In genomic region chr5:139449926-139450325, GRCm38 (mm10) we compare ENCODE assay signal across 9 mouse cellular contexts. TPM values are rescaled to one million over a fixed set of nuclear protein-coding genes. Genes with fewer than 3 reads are reported as not detected.
DNase-seq lines count a peak whose midpoint lies in the region; ATAC-seq and TF ChIP-seq lines count a peak whose summit lies in the region.
"Had no signal": no experiment of that assay in that cellular context is flagged by ENCODE, and none has a peak within 500 bp of the region (broad histone marks: within the 10 kb centered on the region; RNA-seq: fewer than 3 reads in every experiment).

No protein-coding gene starts in this region.

- no peaks in the 10 kb centered on the region for H3K9me3 ChIP-seq in intestine, embryonic 16.5 days (ENCODE audit: control insufficient read depth, low read length)
- no peaks in the 10 kb centered on the region for H3K9me3 ChIP-seq in intestine, postnatal 0 days (ENCODE audit: control insufficient read depth)
- H3K9me3 ChIP-seq in embryonic facial prominence, embryonic 13.5 days, result no peaks in the 10 kb centered on the region
- H3K9me3 ChIP-seq in megakaryocyte, embryonic 14.5 days, result no peaks in the 10 kb centered on the region
- H3K9me3 ChIP-seq in intestine, embryonic 15.5 days, result no peaks in the 10 kb centered on the region

- 40% methylated on average over 4 of the region's 4 CpGs for WGBS in intestine, embryonic 16.5 days
- WGBS in intestine, postnatal 0 days, result 50% methylated on average over 4 of the region's 4 CpGs
- 46% methylated on average over 4 of the region's 4 CpGs for WGBS in embryonic facial prominence, embryonic 13.5 days
- WGBS in intestine, embryonic 15.5 days, result 36% methylated on average over 4 of the region's 4 CpGs

- H3K27ac ChIP-seq in intestine, embryonic 16.5 days (ENCODE audit: low read length), result no peak overlapping the region
- no peak overlapping the region for H3K27ac ChIP-seq in intestine, postnatal 0 days (ENCODE audit: low read depth, low read length)
- no peak overlapping the region for H3K27ac ChIP-seq in embryonic facial prominence, embryonic 13.5 days
- no peak overlapping the region for H3K27ac ChIP-seq in intestine, embryonic 15.5 days

- H3K27me3 ChIP-seq in intestine, embryonic 16.5 days (replicated peaks; ENCODE audit: control insufficient read depth, insufficient read depth, low read length), result no peaks in the 10 kb centered on the region
- H3K27me3 ChIP-seq in intestine, postnatal 0 days (replicated peaks; ENCODE audit: control insufficient read depth, insufficient read depth, low read length), result no peaks in the 10 kb centered on the region
- H3K27me3 ChIP-seq in embryonic facial prominence, embryonic 13.5 days, result no peaks in the 10 kb centered on the region
- no peaks in the 10 kb centered on the region for H3K27me3 ChIP-seq in megakaryocyte, embryonic 14.5 days (replicated peaks)
- no peaks in the 10 kb centered on the region for H3K27me3 ChIP-seq in intestine, embryonic 15.5 days (replicated peaks)

- peak; percentile 43 for DNase-seq in 416B (ENCODE audit: low read depth)
- no peak for DNase-seq in adrenal gland, adult 2 months
- no peak for DNase-seq in kidney, adult 8-10 months
- DNase-seq: cerebellum, adult 11 months had no signal

- 0 out of 2 replicates have a peak overlapping the region, but pooled peaks have one; percentile 29 for H3K9ac ChIP-seq in intestine, embryonic 16.5 days (ENCODE audit: low read depth, low read length)
- no peak overlapping the region for H3K9ac ChIP-seq in intestine, postnatal 0 days (ENCODE audit: low read depth, low read length)
- H3K9ac ChIP-seq in embryonic facial prominence, embryonic 13.5 days, result peak overlapping the region; percentile 49; the same call in 1 of the 2 replicates
- no peak overlapping the region for H3K9ac ChIP-seq in intestine, embryonic 15.5 days

- H3K4me3 ChIP-seq in intestine, embryonic 16.5 days (ENCODE audit: low read length), result no peak overlapping the region
- no peak overlapping the region for H3K4me3 ChIP-seq in intestine, postnatal 0 days (ENCODE audit: low read depth, low read length)
- H3K4me3 ChIP-seq in embryonic facial prominence, embryonic 13.5 days, result no peak overlapping the region
- peak overlapping the region; percentile 81 for H3K4me3 ChIP-seq in megakaryocyte, embryonic 14.5 days (replicated peaks)
- no peak overlapping the region for H3K4me3 ChIP-seq in intestine, embryonic 15.5 days (replicated peaks)

- no peaks in the 10 kb centered on the region for H3K36me3 ChIP-seq in intestine, embryonic 16.5 days (ENCODE audit: control insufficient read depth, insufficient read depth, low read length)
- H3K36me3 ChIP-seq in intestine, postnatal 0 days (ENCODE audit: control insufficient read depth, insufficient read depth), result no peaks in the 10 kb centered on the region; the same call in 1 of the 2 replicates
- peaks cover 18% of the 10 kb centered on the region for H3K36me3 ChIP-seq in embryonic facial prominence, embryonic 13.5 days
- H3K36me3 ChIP-seq in megakaryocyte, embryonic 14.5 days (replicated peaks; ENCODE audit: low read length), result peaks cover 38% of the 10 kb centered on the region
- H3K36me3 ChIP-seq in intestine, embryonic 15.5 days, result 0 out of 2 replicates have a peak, but pooled peaks cover 4% of the 10 kb centered on the region

- H3K4me1 ChIP-seq in intestine, embryonic 16.5 days (ENCODE audit: control insufficient read depth, insufficient read depth, low read length), result peaks cover 9% of the 10 kb centered on the region; the same call in 1 of the 2 replicates
- no peaks in the 10 kb centered on the region for H3K4me1 ChIP-seq in intestine, postnatal 0 days (replicated peaks; ENCODE audit: control insufficient read depth, insufficient read depth, low read length)
- peaks cover 7% of the 10 kb centered on the region for H3K4me1 ChIP-seq in embryonic facial prominence, embryonic 13.5 days
- H3K4me1 ChIP-seq in megakaryocyte, embryonic 14.5 days, result peaks cover 80% of the 10 kb centered on the region
- H3K4me1 ChIP-seq in intestine, embryonic 15.5 days (replicated peaks), result peaks cover 11% of the 10 kb centered on the region

- no peak for ATAC-seq in intestine, embryonic 16.5 days
- ATAC-seq in intestine, postnatal 0 days, result no peak
- ATAC-seq in embryonic facial prominence, embryonic 13.5 days (ENCODE audit: insufficient number of reproducible peaks, insufficient read depth, low FRiP score, low TSS enrichment, low read depth), result 0 out of 2 replicates have a peak, but pooled peaks have one; percentile 48
- ATAC-seq in intestine, embryonic 15.5 days, result no peak

- TF ChIP-seq CTCF in intestine, postnatal 0 days (IDR thresholded peaks at IDR 0.05; ENCODE audit: low read depth), result no peak

- no peak overlapping the region for H3K4me2 ChIP-seq in intestine, embryonic 16.5 days (ENCODE audit: low read depth, low read length)
- H3K4me2 ChIP-seq in intestine, postnatal 0 days (replicated peaks; ENCODE audit: low read depth), result no peak overlapping the region
- no peak overlapping the region for H3K4me2 ChIP-seq in embryonic facial prominence, embryonic 13.5 days
- no peak overlapping the region for H3K4me2 ChIP-seq in intestine, embryonic 15.5 days (replicated peaks)

RNA-seq across cellular contexts. Expression of gene 3110082I17Rik, which starts 10.4 kb away (rescaled TPM):
- 25.8 and 35.5 TPM in 2 replicates for polyA plus RNA-seq in intestine, embryonic 16.5 days (2015; fragmentation: Nextera tagmentation; extraction: Ambion mirVana)
- 8.3 and 8.5 TPM in 2 replicates for polyA plus RNA-seq in intestine, postnatal 0 days (2015; fragmentation: Nextera tagmentation; extraction: Ambion mirVana)
- 32.6 and 35.6 TPM in 2 replicates for polyA plus RNA-seq in embryonic facial prominence, embryonic 13.5 days (2015; fragmentation: Nextera tagmentation; extraction: Ambion mirVana)
- polyA plus RNA-seq in megakaryocyte, embryonic 14.5 days (2012; ENCODE audit: insufficient read depth, low replicate concordance), result 23.2 and 41.2 TPM in 2 replicates
- 10 to 100 TPM in 1 of 2 experiments, 1 to 10 TPM in 1; 8.6 to 14.8 TPM for total RNA-seq in adrenal gland, adult 2 months (2021)
- 9.8 and 10.6 TPM in 2 replicates for polyA plus RNA-seq in adrenal gland, adult 2 months (2012; rRNA removed)
- 31.8 and 38.4 TPM in 2 replicates for polyA plus RNA-seq in intestine, embryonic 15.5 days (2015; fragmentation: Nextera tagmentation; extraction: Ambion mirVana)

RNA-seq across cellular contexts. Expression of gene Gper1, which starts 27.0 kb away (rescaled TPM):
- 1.1 and 1.5 TPM in 2 replicates for polyA plus RNA-seq in intestine, embryonic 16.5 days (2015; fragmentation: Nextera tagmentation; extraction: Ambion mirVana)
- polyA plus RNA-seq in intestine, postnatal 0 days (2015; fragmentation: Nextera tagmentation; extraction: Ambion mirVana), result 1.1 and 1.3 TPM in 2 replicates
- polyA plus RNA-seq in embryonic facial prominence, embryonic 13.5 days (2015; fragmentation: Nextera tagmentation; extraction: Ambion mirVana), result 1.2 and 1.6 TPM in 2 replicates
- not detected in 2 replicates for polyA plus RNA-seq in megakaryocyte, embryonic 14.5 days (2012; ENCODE audit: insufficient read depth, low replicate concordance)
- 1 to 10 TPM; 3.4 to 6.4 TPM for total RNA-seq in adrenal gland, adult 2 months (2021)
- 5.2 and 7.2 TPM in 2 replicates for polyA plus RNA-seq in adrenal gland, adult 2 months (2012; rRNA removed)
- 2.1 TPM in 2 replicates for polyA plus RNA-seq in intestine, embryonic 15.5 days (2015; fragmentation: Nextera tagmentation; extraction: Ambion mirVana)

RNA-seq across cellular contexts. Expression of gene Zfand2a, which starts 34.4 kb away (rescaled TPM):
- 7.1 and 7.2 TPM in 2 replicates for polyA plus RNA-seq in intestine, embryonic 16.5 days (2015; fragmentation: Nextera tagmentation; extraction: Ambion mirVana)
- polyA plus RNA-seq in intestine, postnatal 0 days (2015; fragmentation: Nextera tagmentation; extraction: Ambion mirVana), result 6.1 and 6.7 TPM in 2 replicates
- 10.5 and 12.2 TPM in 2 replicates for polyA plus RNA-seq in embryonic facial prominence, embryonic 13.5 days (2015; fragmentation: Nextera tagmentation; extraction: Ambion mirVana)
- polyA plus RNA-seq in megakaryocyte, embryonic 14.5 days (2012; ENCODE audit: insufficient read depth, low replicate concordance), result 0.53 and 3.6 TPM in 2 replicates
- 10 to 100 TPM; 27.5 to 44.8 TPM for total RNA-seq in adrenal gland, adult 2 months (2021)
- 11.5 and 14.8 TPM in 2 replicates for polyA plus RNA-seq in adrenal gland, adult 2 months (2012; rRNA removed)
- polyA plus RNA-seq in intestine, embryonic 15.5 days (2015; fragmentation: Nextera tagmentation; extraction: Ambion mirVana), result 6.0 and 7.0 TPM in 2 replicates

RNA-seq across cellular contexts. Expression of gene C130050O18Rik, which starts 44.8 kb away (rescaled TPM):
- polyA plus RNA-seq in intestine, embryonic 16.5 days (2015; fragmentation: Nextera tagmentation; extraction: Ambion mirVana), result 0.87 and 1.0 TPM in 2 replicates
- 0.76 and 1.4 TPM in 2 replicates for polyA plus RNA-seq in intestine, postnatal 0 days (2015; fragmentation: Nextera tagmentation; extraction: Ambion mirVana)
- polyA plus RNA-seq in embryonic facial prominence, embryonic 13.5 days (2015; fragmentation: Nextera tagmentation; extraction: Ambion mirVana), result 3.1 and 3.5 TPM in 2 replicates
- polyA plus RNA-seq in megakaryocyte, embryonic 14.5 days (2012; ENCODE audit: insufficient read depth, low replicate concordance), result 1.8 TPM in 1 of 2 replicates, not detected in the other
- 1 to 10 TPM in 1 of 2 experiments, under 1 TPM in 1; 0.46 to 1.3 TPM for total RNA-seq in adrenal gland, adult 2 months (2021)
- 1.7 and 1.9 TPM in 2 replicates for polyA plus RNA-seq in adrenal gland, adult 2 months (2012; rRNA removed)
- 0.81 and 0.85 TPM in 2 replicates for polyA plus RNA-seq in intestine, embryonic 15.5 days (2015; fragmentation: Nextera tagmentation; extraction: Ambion mirVana)

Comparison
In these comparisons a context has a peak if more than half of its experiments do, and no peak if none do; other contexts are left out.
1. H3K9ac ChIP-seq: peak in intestine, embryonic 16.5 days (single experiment) and embryonic facial prominence, embryonic 13.5 days (single experiment); none in intestine, postnatal 0 days (single experiment) and intestine, embryonic 15.5 days (single experiment).